In the genomic region with DNA sequence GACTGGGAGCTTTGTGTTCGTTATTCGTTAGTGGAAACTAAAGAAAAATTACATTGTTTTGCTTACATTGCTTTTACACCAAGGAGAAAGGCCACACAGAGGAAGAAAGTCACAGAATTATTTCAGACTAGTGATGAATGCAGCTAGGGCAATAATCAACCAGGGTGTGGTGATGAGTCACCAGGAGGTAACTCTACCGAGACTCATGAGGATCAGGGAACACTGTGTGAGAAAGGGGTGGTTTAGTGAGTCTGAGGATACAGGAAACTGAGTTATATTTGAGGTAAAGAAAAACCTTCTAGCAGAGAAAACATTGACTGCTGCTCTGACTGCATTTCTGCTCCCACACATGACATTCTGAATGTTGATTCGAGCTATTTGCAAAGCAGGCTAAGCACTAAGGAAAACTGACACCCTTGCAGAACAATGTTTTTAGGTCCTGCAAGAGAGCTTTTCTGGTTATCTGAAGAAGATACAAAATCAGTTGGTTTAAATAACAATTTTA, we compare ENCODE assay signal across 20 mouse cellular contexts.
DNase-seq lines count a peak whose midpoint lies in the region; ATAC-seq and TF ChIP-seq lines count a peak whose summit lies in the region.
"Had no signal": no experiment of that assay in that cellular context is flagged by ENCODE, and none has a peak within 500 bp of the region (broad histone marks: within the 10 kb centered on the region; RNA-seq: fewer than 3 reads in every experiment).

No protein-coding gene starts in this region.

- no peak for TF ChIP-seq POLR2A in embryonic fibroblast, embryonic 13.5 days (IDR thresholded peaks at IDR 0.05; ENCODE audit: low read depth, low read length)

- no peak overlapping the region for H3K4me3 ChIP-seq in kidney, embryonic 15.5 days (replicated peaks)
- no peak overlapping the region for H3K4me3 ChIP-seq in embryonic fibroblast, embryonic 13.5 days (ENCODE audit: insufficient read depth, low read length)
- H3K4me3 ChIP-seq in stomach, embryonic 15.5 days (replicated peaks), result no peak overlapping the region
- H3K4me3 ChIP-seq in heart, embryonic 11.5 days (ENCODE audit: low read depth, low read length), result no peak overlapping the region
- H3K4me3 ChIP-seq: embryonic facial prominence, embryonic 15.5 days; forebrain, embryonic 15.5 days; heart, adult 2 months; heart, embryonic 12.5 days; hindbrain, embryonic 10.5 days; hindbrain, embryonic 15.5 days had no signal

- no peaks in the 10 kb centered on the region for H3K4me1 ChIP-seq in kidney, embryonic 15.5 days
- peaks cover 6% of the 10 kb centered on the region; the same call in 1 of the 2 replicates for H3K4me1 ChIP-seq in embryonic fibroblast, embryonic 13.5 days (ENCODE audit: control insufficient read depth, insufficient read depth, low read length)
- no peaks in the 10 kb centered on the region for H3K4me1 ChIP-seq in stomach, embryonic 15.5 days
- H3K4me1 ChIP-seq in heart, embryonic 11.5 days (ENCODE audit: control insufficient read depth, insufficient read depth, low read length), result no peaks in the 10 kb centered on the region
- H3K4me1 ChIP-seq: embryonic facial prominence, embryonic 15.5 days; forebrain, embryonic 15.5 days; heart, embryonic 12.5 days; hindbrain, embryonic 10.5 days; hindbrain, embryonic 15.5 days had no signal

- H3K27me3 ChIP-seq in kidney, embryonic 15.5 days, result no peaks in the 10 kb centered on the region
- H3K27me3 ChIP-seq in stomach, embryonic 15.5 days (replicated peaks), result no peaks in the 10 kb centered on the region
- no peaks in the 10 kb centered on the region for H3K27me3 ChIP-seq in heart, embryonic 11.5 days (ENCODE audit: control insufficient read depth, insufficient read depth, low read length)
- H3K27me3 ChIP-seq: embryonic facial prominence, embryonic 15.5 days; forebrain, embryonic 15.5 days; heart, embryonic 12.5 days; hindbrain, embryonic 15.5 days had no signal

- no peak overlapping the region for H3K4me2 ChIP-seq in kidney, embryonic 15.5 days
- no peak overlapping the region for H3K4me2 ChIP-seq in stomach, embryonic 15.5 days
- no peak overlapping the region for H3K4me2 ChIP-seq in heart, embryonic 11.5 days
- H3K4me2 ChIP-seq: embryonic facial prominence, embryonic 15.5 days; forebrain, embryonic 15.5 days; heart, embryonic 12.5 days; hindbrain, embryonic 15.5 days had no signal

- intact Hi-C loops in left cerebral cortex, postnatal 4 days (cut with DNase I), result no loop called here

- H3K36me3 ChIP-seq in kidney, embryonic 15.5 days, result no peaks in the 10 kb centered on the region
- no peaks in the 10 kb centered on the region for H3K36me3 ChIP-seq in stomach, embryonic 15.5 days
- H3K36me3 ChIP-seq in heart, embryonic 11.5 days (ENCODE audit: control insufficient read depth, insufficient read depth, low read length), result no peaks in the 10 kb centered on the region
- H3K36me3 ChIP-seq: embryonic facial prominence, embryonic 15.5 days; forebrain, embryonic 15.5 days; heart, embryonic 12.5 days; hindbrain, embryonic 10.5 days; hindbrain, embryonic 15.5 days had no signal

- H3K9ac ChIP-seq in kidney, embryonic 15.5 days, result no peak overlapping the region
- no peak overlapping the region for H3K9ac ChIP-seq in stomach, embryonic 15.5 days
- H3K9ac ChIP-seq in heart, embryonic 11.5 days (ENCODE audit: low read depth, low read length), result no peak overlapping the region
- H3K9ac ChIP-seq: embryonic facial prominence, embryonic 15.5 days; forebrain, embryonic 15.5 days; heart, embryonic 12.5 days; hindbrain, embryonic 15.5 days had no signal

- DNase-seq in kidney, postnatal 4 days, result no peak
- DNase-seq in 3T3-L1 (ENCODE audit: low read depth, low spot score), result peak; percentile 53
- DNase-seq in thymus, postnatal 4 days, result no peak
- DNase-seq in left cerebral cortex, postnatal 4 days, result no peak
- DNase-seq: adrenal gland, adult 2 months; adrenal gland, postnatal 25 days; cerebellum, adult 8-10 months; cerebellum, postnatal 14 days; embryo, embryonic 11 days; gastrocnemius, postnatal 14 days; heart, adult 2 months had no signal

- no peak overlapping the region for H3K27ac ChIP-seq in kidney, embryonic 15.5 days
- peak overlapping the region; percentile 34; the same call in 1 of the 2 replicates for H3K27ac ChIP-seq in embryonic fibroblast, embryonic 13.5 days (ENCODE audit: insufficient read depth, low read length)
- H3K27ac ChIP-seq in stomach, embryonic 15.5 days, result no peak overlapping the region
- no peak overlapping the region for H3K27ac ChIP-seq in heart, embryonic 11.5 days (ENCODE audit: low read depth, low read length)
- H3K27ac ChIP-seq: embryonic facial prominence, embryonic 15.5 days; forebrain, embryonic 15.5 days; heart, adult 2 months; hindbrain, embryonic 10.5 days; hindbrain, embryonic 15.5 days had no signal

- WGBS in kidney, embryonic 15.5 days, result 59% methylated on average over 4 of the region's 4 CpGs
- WGBS in stomach, embryonic 15.5 days, result 65% methylated on average over 4 of the region's 4 CpGs
- WGBS in heart, embryonic 11.5 days (ENCODE audit: insufficient replicate concordance), result 67% methylated on average over 4 of the region's 4 CpGs

- 0 out of 2 replicates have a peak, but pooled peaks have one; percentile 56 for ATAC-seq in kidney, embryonic 15.5 days (replicated peaks; ENCODE audit: low FRiP score)
- ATAC-seq in stomach, embryonic 15.5 days (ENCODE audit: insufficient read depth, low FRiP score, low read depth), result peak; percentile 76; the same call in 1 of the 2 replicates
- no peak for ATAC-seq in heart, embryonic 11.5 days (replicated peaks; ENCODE audit: insufficient number of reproducible peaks, low FRiP score, low TSS enrichment)
- ATAC-seq: forebrain, embryonic 15.5 days had no signal

- TF ChIP-seq CTCF in embryonic fibroblast, embryonic 13.5 days (IDR thresholded peaks at IDR 0.05; ENCODE audit: borderline replicate concordance, insufficient read depth, low read length), result no peak

- H3K9me3 ChIP-seq in kidney, embryonic 15.5 days (replicated peaks), result no peaks in the 10 kb centered on the region
- H3K9me3 ChIP-seq in stomach, embryonic 15.5 days, result no peaks in the 10 kb centered on the region
- no peaks in the 10 kb centered on the region for H3K9me3 ChIP-seq in heart, embryonic 11.5 days (replicated peaks; ENCODE audit: control insufficient read depth, low read length)
- H3K9me3 ChIP-seq: embryonic facial prominence, embryonic 15.5 days; forebrain, embryonic 15.5 days; heart, embryonic 12.5 days; hindbrain, embryonic 10.5 days; hindbrain, embryonic 15.5 days had no signal
